Mouse (Mus musculus): ENCODE measurements at regions not wholly inside any gene's neighbourhood (a gene's known extent, or its start where the extent isn't known, plus 50 kb on each side); places are given as distances from the start of the nearest gene placed in this dataset.

DNA sequence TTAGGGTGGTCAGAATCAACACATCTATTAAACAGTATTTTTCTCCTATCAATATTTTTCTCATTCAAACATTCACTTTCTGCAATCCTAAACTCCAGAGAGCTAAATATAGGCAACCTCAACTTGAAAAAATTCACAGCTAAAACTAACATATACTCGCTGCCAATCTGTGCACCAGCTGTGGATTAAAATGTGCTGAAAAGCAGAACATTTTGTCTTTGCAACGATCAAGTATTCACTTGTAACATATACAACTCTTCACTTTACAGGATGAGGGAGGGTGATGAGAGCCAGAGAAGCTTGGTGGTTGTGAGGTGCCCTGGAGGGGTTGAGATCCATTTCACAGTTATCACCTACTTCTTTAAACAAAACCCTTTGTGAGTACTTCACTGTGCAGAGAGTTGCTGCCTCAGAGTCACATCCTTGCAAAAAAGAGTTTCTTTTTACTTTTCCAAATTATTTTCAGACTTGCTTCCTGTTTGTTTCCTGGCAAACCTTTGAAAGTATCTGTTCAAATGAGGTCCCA, 991.1 kb upstream of the Acvr2a start:
- WGBS = 33% methylated on average over 2 of the region's 2 CpGs
- H3K27me3 ChIP-seq (ENCODE audit: control insufficient read depth, insufficient read depth, low read length) = no peaks in the 10 kb centered on the region
- H3K9me3 ChIP-seq (ENCODE audit: control insufficient read depth, low read length) = no peaks in the 10 kb centered on the region
- no peaks in the 10 kb centered on the region for H3K36me3 ChIP-seq (ENCODE audit: control insufficient read depth, insufficient read depth, low read length)
- no peak overlapping the region for H3K4me3 ChIP-seq (ENCODE audit: low read depth, low read length)
- no peak for ATAC-seq (ENCODE audit: low FRiP score, low TSS enrichment)
- no peak overlapping the region for H3K4me2 ChIP-seq (replicated peaks; ENCODE audit: low read depth)
- no peak overlapping the region for H3K27ac ChIP-seq (replicated peaks)
- no peak for TF ChIP-seq CTCF (IDR thresholded peaks at IDR 0.05; ENCODE audit: low read depth)
- TF ChIP-seq EP300 (optimal IDR thresholded peaks at IDR 0.05) = no peak
- DNase-seq (ENCODE audit: low spot score) = no peak
- H3K9ac ChIP-seq (ENCODE audit: low read length) = no peak overlapping the region
- H3K4me1 ChIP-seq (replicated peaks; ENCODE audit: control insufficient read depth, insufficient read depth) = no peaks in the 10 kb centered on the region

DNA sequence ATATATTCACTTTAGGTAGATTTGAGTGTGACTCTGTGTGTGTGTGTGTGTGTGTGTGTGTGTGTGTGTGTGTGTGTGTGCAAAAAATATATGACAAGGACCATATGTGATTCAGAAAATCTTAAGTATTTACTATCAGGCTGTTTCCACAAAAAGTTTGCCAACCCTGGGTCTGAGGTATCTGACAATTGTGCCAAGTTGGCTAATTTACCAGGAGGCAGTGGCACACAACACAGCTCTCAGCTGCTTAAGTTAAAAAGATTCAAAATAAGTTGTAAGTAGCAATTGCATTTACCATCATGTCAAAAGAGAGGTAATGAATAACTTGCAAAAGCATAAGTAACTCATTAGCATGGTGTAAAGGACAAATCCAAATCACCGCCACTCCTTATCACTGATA, 981.4 kb upstream of the Acvr2a start:
- 87% methylated on average over 1 of the region's 1 CpGs for WGBS
- no peak overlapping the region for H3K4me3 ChIP-seq (ENCODE audit: low read depth, low read length)
- H3K36me3 ChIP-seq (ENCODE audit: control insufficient read depth, insufficient read depth, low read length) = no peaks in the 10 kb centered on the region
- no peak overlapping the region for H3K9ac ChIP-seq (ENCODE audit: low read length)
- ATAC-seq (ENCODE audit: low FRiP score, low TSS enrichment) (no peak), DNase-seq (ENCODE audit: low spot score) (no peak)
- TF ChIP-seq EP300 (optimal IDR thresholded peaks at IDR 0.05) (no peak), CTCF (IDR thresholded peaks at IDR 0.05; ENCODE audit: low read depth) (no peak)
- no peaks in the 10 kb centered on the region for H3K9me3 ChIP-seq (ENCODE audit: control insufficient read depth, low read length)
- no peak overlapping the region for H3K27ac ChIP-seq (replicated peaks)
- no peaks in the 10 kb centered on the region for H3K4me1 ChIP-seq (replicated peaks; ENCODE audit: control insufficient read depth, insufficient read depth)
- H3K27me3 ChIP-seq (ENCODE audit: control insufficient read depth, insufficient read depth, low read length) = no peaks in the 10 kb centered on the region
- no peak overlapping the region for H3K4me2 ChIP-seq (replicated peaks; ENCODE audit: low read depth)

DNA sequence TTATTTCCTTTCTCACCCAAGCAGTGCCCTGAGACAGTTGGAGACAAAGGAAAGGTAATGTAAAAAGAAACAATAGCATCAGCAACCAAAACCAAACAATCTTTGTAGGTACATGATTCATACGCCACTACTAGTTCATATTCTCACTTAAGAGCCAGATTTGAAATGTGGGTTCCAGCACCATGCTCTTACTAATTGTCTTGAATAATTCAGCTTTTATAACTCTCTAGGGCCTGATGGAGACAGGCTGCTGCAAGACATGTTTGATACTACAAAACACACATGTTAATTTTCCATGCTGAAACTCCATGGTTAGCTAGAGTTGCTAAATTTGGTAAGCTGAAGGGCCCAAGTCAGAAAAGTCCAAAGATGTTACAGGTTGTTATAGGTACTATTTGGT, 980.4 kb upstream of the Acvr2a start:
- Histone ChIP-seq H3K4me2 (replicated peaks; ENCODE audit: low read depth) (no peak overlapping the region), H3K27ac (replicated peaks) (no peak overlapping the region), H3K9ac (ENCODE audit: low read length) (no peak overlapping the region), H3K4me3 (ENCODE audit: low read depth, low read length) (no peak overlapping the region), H3K36me3 (ENCODE audit: control insufficient read depth, insufficient read depth, low read length) (no peaks in the 10 kb centered on the region), H3K9me3 (ENCODE audit: control insufficient read depth, low read length) (no peaks in the 10 kb centered on the region), H3K27me3 (ENCODE audit: control insufficient read depth, insufficient read depth, low read length) (no peaks in the 10 kb centered on the region), H3K4me1 (replicated peaks; ENCODE audit: control insufficient read depth, insufficient read depth) (no peaks in the 10 kb centered on the region)
- 75% methylated on average over 1 of the region's 1 CpGs for WGBS
- ATAC-seq (ENCODE audit: low FRiP score, low TSS enrichment) (no peak), DNase-seq (ENCODE audit: low spot score) (no peak)
- TF ChIP-seq EP300 (optimal IDR thresholded peaks at IDR 0.05) (no peak), CTCF (IDR thresholded peaks at IDR 0.05; ENCODE audit: low read depth) (no peak)

DNA sequence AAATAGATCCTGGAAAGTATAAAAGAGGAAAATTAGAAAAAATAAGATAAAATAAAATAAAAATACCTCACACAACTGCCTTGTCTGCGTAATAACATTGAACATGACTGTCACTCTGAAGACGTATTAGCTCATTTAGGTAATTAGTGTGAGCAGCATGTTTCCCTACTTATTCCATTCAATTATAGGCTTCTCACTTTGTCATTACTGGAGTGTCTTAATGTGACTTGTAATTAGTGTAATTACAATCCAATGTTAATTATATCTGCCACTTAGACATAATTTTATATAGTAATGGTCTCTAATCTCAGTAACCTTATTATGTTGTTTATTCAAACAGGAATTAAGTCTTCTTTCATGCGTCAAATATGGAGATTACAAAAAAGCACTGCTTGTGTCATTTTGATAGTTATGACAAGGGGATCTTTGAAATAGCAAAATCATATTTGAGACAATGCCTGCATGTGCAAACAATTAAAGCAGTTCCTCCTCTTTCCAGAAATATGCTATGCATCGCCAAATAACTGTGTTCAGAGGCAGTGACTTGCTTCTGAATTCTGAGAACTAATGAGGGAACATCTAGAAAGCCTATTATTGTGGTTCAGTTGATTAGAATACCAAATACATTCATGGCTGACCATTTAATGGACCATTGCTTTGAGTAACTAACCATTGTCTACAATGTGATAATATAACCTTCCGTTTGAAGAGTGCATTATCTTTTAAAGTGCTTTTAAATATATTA, 979.7 kb upstream of the Acvr2a start:
- Histone ChIP-seq H3K9ac (ENCODE audit: low read length) (no peak overlapping the region), H3K27ac (replicated peaks) (no peak overlapping the region), H3K9me3 (ENCODE audit: control insufficient read depth, low read length) (no peaks in the 10 kb centered on the region), H3K4me1 (replicated peaks; ENCODE audit: control insufficient read depth, insufficient read depth) (no peaks in the 10 kb centered on the region), H3K36me3 (ENCODE audit: control insufficient read depth, insufficient read depth, low read length) (no peaks in the 10 kb centered on the region), H3K4me2 (replicated peaks; ENCODE audit: low read depth) (no peak overlapping the region), H3K27me3 (ENCODE audit: control insufficient read depth, insufficient read depth, low read length) (no peaks in the 10 kb centered on the region), H3K4me3 (ENCODE audit: low read depth, low read length) (no peak overlapping the region)
- no peak for TF ChIP-seq EP300 (optimal IDR thresholded peaks at IDR 0.05)
- TF ChIP-seq CTCF (IDR thresholded peaks at IDR 0.05; ENCODE audit: low read depth) = no peak
- DNase-seq (ENCODE audit: low spot score) (no peak), ATAC-seq (ENCODE audit: low FRiP score, low TSS enrichment) (no peak)
- WGBS = 84% methylated on average over 5 of the region's 5 CpGs

DNA sequence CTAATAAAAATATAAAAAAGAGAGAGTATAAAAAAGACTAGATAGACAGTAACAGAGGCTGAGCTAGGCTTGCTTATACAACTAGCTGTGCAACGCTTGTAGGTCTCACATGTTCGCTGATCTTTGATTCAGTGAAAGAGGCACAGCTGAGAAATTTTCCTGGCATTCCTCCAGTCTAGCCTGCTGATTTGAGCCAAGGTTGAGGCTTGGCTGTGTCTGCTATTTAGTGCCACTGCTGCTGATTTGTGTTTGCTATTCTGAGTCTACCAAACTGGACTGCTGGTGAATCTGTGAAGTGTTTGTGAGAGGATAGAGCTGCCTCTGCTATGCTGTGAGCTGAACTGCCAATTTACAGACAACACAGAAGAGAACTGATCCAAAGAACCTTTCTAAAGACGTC, 956.7 kb upstream of the Acvr2a start:
- no peak overlapping the region for H3K27ac ChIP-seq (replicated peaks)
- no peaks in the 10 kb centered on the region for H3K27me3 ChIP-seq (ENCODE audit: control insufficient read depth, insufficient read depth, low read length)
- H3K4me3 ChIP-seq (ENCODE audit: low read depth, low read length) = no peak overlapping the region
- H3K4me1 ChIP-seq (replicated peaks; ENCODE audit: control insufficient read depth, insufficient read depth) = no peaks in the 10 kb centered on the region
- no peak overlapping the region for H3K4me2 ChIP-seq (replicated peaks; ENCODE audit: low read depth)
- H3K36me3 ChIP-seq (ENCODE audit: control insufficient read depth, insufficient read depth, low read length) = no peaks in the 10 kb centered on the region
- no peaks in the 10 kb centered on the region for H3K9me3 ChIP-seq (ENCODE audit: control insufficient read depth, low read length)
- TF ChIP-seq EP300 (optimal IDR thresholded peaks at IDR 0.05) (no peak), CTCF (IDR thresholded peaks at IDR 0.05; ENCODE audit: low read depth) (no peak)
- WGBS = 62% methylated on average over 3 of the region's 3 CpGs
- ATAC-seq (ENCODE audit: low FRiP score, low TSS enrichment) = no peak
- no peak overlapping the region for H3K9ac ChIP-seq (ENCODE audit: low read length)
- DNase-seq (ENCODE audit: low spot score) = no peak

DNA sequence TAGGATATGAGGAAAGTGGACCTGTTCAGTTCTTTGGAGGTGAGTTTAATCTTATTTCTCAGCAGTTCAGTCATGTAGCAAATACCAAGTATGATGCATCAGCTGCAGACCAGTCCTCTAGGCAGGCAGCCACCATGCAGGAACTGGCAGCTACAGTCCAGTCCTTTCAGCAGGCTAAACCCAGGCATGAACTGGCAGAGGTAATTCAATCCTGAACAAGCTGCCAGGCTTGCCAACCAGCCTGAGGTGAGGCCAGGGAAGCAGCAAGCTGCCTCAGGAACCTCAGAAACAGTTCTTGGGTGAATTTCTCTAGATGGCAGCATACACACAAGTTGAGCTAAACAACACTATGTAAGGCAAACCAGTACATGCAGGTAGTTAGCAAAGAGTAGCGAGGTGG, 951.5 kb upstream of the Acvr2a start:
- Histone ChIP-seq H3K4me1 (replicated peaks; ENCODE audit: control insufficient read depth, insufficient read depth) (no peaks in the 10 kb centered on the region), H3K36me3 (ENCODE audit: control insufficient read depth, insufficient read depth, low read length) (no peaks in the 10 kb centered on the region), H3K27me3 (ENCODE audit: control insufficient read depth, insufficient read depth, low read length) (no peaks in the 10 kb centered on the region), H3K4me2 (replicated peaks; ENCODE audit: low read depth) (no peak overlapping the region), H3K27ac (replicated peaks) (no peak overlapping the region), H3K9me3 (ENCODE audit: control insufficient read depth, low read length) (no peaks in the 10 kb centered on the region), H3K4me3 (ENCODE audit: low read depth, low read length) (no peak overlapping the region), H3K9ac (ENCODE audit: low read length) (no peak overlapping the region)
- no peak for TF ChIP-seq EP300 (optimal IDR thresholded peaks at IDR 0.05)
- no peak for TF ChIP-seq CTCF (IDR thresholded peaks at IDR 0.05; ENCODE audit: low read depth)
- no peak for ATAC-seq (ENCODE audit: low FRiP score, low TSS enrichment)
- 86% methylated on average over 1 of the region's 1 CpGs for WGBS
- no peak for DNase-seq (ENCODE audit: low spot score)

All from stomach, postnatal 0 days (tissue).